Mouse (Mus musculus) bone marrow macrophage, adult 2 months (primary cell): Measurements from ENCODE around the gene Abcf3. TPM values are rescaled to one million over a fixed set of nuclear protein-coding genes. Genes with fewer than 3 reads are reported as not detected.

Experiments used
- H3K27ac ChIP-seq: 2 replicates; pipeline ENCODE4 v1.5.1; 2012; ENCODE audit warnings: low read depth, low read length; ENCODE audit not compliant: insufficient read depth
- H3K4me1 ChIP-seq: 2 replicates; pipeline ENCODE4 v1.6.1; 2012; ENCODE audit warnings: low read length; ENCODE audit not compliant: control insufficient read depth, insufficient read depth
- H3K4me3 ChIP-seq: 2 replicates; pipeline ENCODE4 v1.5.1; 2012; ENCODE audit warnings: mild to moderate bottlenecking, low read length, moderate library complexity; ENCODE audit not compliant: insufficient read depth
- CTCF ChIP-seq: IDR thresholded peaks from 2 replicates; pipeline ENCODE4 v1.5.1; 2012; ENCODE audit warnings: low read depth, mild to moderate bottlenecking, low read length, moderate library complexity
- POLR2A ChIP-seq: IDR thresholded peaks from 2 replicates; pipeline ENCODE4 v1.6.1; 2012; ENCODE audit warnings: mild to moderate bottlenecking, low read depth, low read length, borderline replicate concordance
- polyA plus RNA-seq: library from polyadenylated mRNA; stranded (reverse); fragments of >200 nt; gene quantifications from 2 replicates; pipeline ENCODE4 v1.2.4, GENCODE M21; 2012; ENCODE audit not compliant: missing spikeins, insufficient read depth, insufficient read length

Gene Abcf3
- polyA plus RNA-seq, 1 experiment = 53.5 TPM

- Histone ChIP-seq H3K4me3 (no peak overlapping the region; the same call in 1 of the 2 replicates), H3K27ac (peak overlapping the region; percentile 94), H3K4me1 (peaks cover 35% of the 10 kb centered on the region)
- no peak for TF ChIP-seq POLR2A
- TF ChIP-seq CTCF = no peak
Measured at GRCm38 (mm10) chr16:20539649-20540048, 8.7 kb upstream of the Abcf3 start.

- peak overlapping the region; percentile 4 for H3K4me3 ChIP-seq
- peaks cover 35% of the 10 kb centered on the region for H3K4me1 ChIP-seq
- peak overlapping the region; percentile 94 for H3K27ac ChIP-seq
- TF ChIP-seq CTCF (no peak), POLR2A (no peak)
Measured at GRCm38 (mm10) chr16:20540438-20540837, 7.9 kb upstream of the Abcf3 start.

GRCm38 (mm10) chr16:20545696-20546095 is 2.7 kb upstream of the Abcf3 start:
- Histone ChIP-seq H3K27ac (no peak overlapping the region), H3K4me1 (peaks cover 13% of the 10 kb centered on the region), H3K4me3 (no peak overlapping the region)
- TF ChIP-seq CTCF = no peak
- no peak for TF ChIP-seq POLR2A

- Histone ChIP-seq H3K27ac (no peak overlapping the region), H3K4me3 (peak overlapping the region; percentile 80), H3K4me1 (peaks cover 6% of the 10 kb centered on the region)
- TF ChIP-seq CTCF = no peak
- TF ChIP-seq POLR2A = no peak
Measured at GRCm38 (mm10) chr16:20547423-20547822, 954 bp upstream of the Abcf3 start.

DNA sequence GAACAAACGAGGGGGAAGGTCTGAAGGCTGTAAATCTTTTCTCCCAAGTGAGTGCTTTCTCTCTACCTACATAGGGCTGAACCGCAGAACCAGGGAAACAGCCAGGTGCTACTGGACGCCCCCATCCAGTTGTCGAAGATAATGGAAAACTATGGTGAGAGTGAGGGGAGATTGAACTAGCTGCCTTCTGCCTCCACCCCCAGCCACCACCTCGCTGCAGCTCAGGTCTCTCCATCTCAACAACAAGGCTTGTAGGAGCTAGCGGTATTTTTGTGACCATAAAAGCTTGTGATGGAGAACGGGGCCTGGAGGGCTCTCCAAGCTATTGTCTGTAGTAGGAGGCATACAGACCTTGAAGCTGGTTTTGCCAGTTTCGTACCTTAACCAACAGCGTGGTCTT is 784 bp downstream of the Abcf3 start:
- Histone ChIP-seq H3K4me3 (peak overlapping the region; percentile 87), H3K4me1 (peaks cover 6% of the 10 kb centered on the region), H3K27ac (no peak overlapping the region)
- TF ChIP-seq CTCF (no peak), POLR2A (no peak)

DNA sequence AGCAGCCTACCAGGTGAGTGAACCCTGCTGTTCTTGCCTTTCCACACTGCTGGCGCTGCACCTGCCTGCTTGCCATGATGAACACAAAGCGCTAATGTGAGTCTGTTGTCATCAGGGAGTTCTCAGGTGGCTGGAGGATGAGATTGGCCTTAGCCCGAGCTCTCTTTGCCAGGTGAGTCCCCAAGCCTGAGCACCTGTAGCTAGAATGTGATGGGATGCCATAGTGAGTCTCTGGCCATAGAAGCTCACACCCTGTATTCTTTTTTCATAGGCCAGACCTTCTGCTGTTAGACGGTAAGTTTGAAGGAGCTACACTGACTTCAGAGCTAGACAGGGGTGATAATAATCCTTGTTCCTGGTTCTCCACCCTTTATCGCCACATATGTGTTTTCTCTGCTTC is 3.3 kb downstream of the Abcf3 start:
- H3K4me3 ChIP-seq = no peak overlapping the region
- peaks cover 6% of the 10 kb centered on the region for H3K4me1 ChIP-seq
- TF ChIP-seq POLR2A (no peak), CTCF (no peak)
- H3K27ac ChIP-seq = no peak overlapping the region

DNA sequence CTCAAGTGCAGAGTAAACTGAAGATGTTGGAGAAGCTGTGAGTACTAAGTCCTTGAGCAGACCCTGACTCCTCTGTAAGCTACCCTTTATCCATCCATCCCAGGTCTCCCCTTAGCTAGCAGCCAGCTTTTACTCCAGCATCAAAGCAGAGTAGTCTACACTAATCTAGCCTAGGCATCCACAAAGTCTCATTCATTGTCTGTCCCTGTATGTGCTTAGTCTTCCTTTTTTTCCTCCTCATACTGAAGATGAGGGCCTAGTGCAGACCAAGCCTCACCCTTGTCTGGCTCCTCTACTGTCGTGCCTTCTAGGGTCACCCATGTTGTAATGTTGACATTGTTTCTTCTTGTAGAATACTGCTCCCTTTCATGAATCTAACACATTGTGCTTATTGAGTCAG is 4.2 kb downstream of the Abcf3 start:
- Histone ChIP-seq H3K27ac (no peak overlapping the region), H3K4me1 (peaks cover 3% of the 10 kb centered on the region), H3K4me3 (no peak overlapping the region)
- no peak for TF ChIP-seq POLR2A
- no peak for TF ChIP-seq CTCF

GRCm38 (mm10) chr16:20555000-20555399 is 6.6 kb downstream of the Abcf3 start:
- Histone ChIP-seq H3K4me1 (no peaks in the 10 kb centered on the region), H3K4me3 (no peak overlapping the region), H3K27ac (no peak overlapping the region)
- no peak for TF ChIP-seq CTCF
- no peak for TF ChIP-seq POLR2A

- Histone ChIP-seq H3K4me3 (no peak overlapping the region), H3K27ac (no peak overlapping the region), H3K4me1 (no peaks in the 10 kb centered on the region)
- TF ChIP-seq CTCF = no peak
- no peak for TF ChIP-seq POLR2A
Measured at GRCm38 (mm10) chr16:20557381-20557780, 9.0 kb downstream of the Abcf3 start.

DNA sequence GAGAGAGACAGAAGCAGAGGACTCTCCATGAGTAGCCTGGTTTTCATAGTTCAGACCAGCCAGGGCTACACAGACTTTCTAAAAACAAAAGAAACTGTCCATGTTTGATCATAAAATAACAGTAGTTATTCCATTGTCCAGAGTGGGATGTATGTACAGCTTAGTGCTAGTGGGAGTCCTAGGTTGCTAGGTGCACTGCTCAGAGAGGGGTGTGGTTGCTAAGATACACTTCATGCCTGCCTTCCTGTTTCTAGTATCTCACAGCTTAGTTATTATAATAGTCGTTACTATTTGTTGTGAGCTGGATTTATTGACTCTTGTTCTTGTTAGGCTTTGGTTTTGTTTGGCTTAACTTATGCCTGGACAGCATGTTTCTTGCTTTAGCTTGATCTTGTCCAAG is 16.7 kb downstream of the Abcf3 start:
- Histone ChIP-seq H3K4me1 (no peaks in the 10 kb centered on the region), H3K4me3 (no peak overlapping the region), H3K27ac (no peak overlapping the region)
- TF ChIP-seq CTCF (no peak), POLR2A (no peak)

- Histone ChIP-seq H3K4me3 (peak within 1 kb of the TSS; percentile 28), H3K4me1 (no peaks in the 10 kb centered on the region), H3K27ac (no peak within 1 kb of the TSS)
- no peak for TF ChIP-seq CTCF
- TF ChIP-seq POLR2A = no peak
Measured at GRCm38 (mm10) chr16:20589366-20589938, 41.1 kb downstream of the Abcf3 start, which contains the start of gene Vwa5b2. TSS of gene Vwa5b2 (plus strand) at chr16:20589471.
